Mouse (Mus musculus): ENCODE results near the gene Epb41l1.

DNA sequence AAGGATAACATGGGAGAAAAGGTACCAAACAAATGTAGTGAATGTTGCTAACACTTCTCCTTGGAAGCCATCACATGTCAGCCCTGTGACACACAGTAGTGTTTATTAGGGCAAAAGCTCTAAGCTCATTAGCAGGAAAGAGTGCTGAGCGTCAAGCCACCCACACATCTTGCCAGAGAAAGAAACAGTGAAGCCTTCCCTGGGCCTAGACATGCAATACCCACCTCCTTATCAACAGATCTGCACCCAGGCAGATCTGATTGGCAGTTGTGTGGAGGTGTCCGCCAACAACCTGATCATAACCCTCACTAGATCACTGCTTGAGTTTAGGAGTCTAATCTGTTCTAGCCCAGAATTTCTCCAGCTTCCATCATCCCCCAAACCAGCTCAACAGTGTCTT is 24.6 kb upstream of the Epb41l1 start:
- TF ChIP-seq CTCF (IDR thresholded peaks at IDR 0.05; ENCODE audit: extremely low read depth, insufficient read depth, low read length) (no peak), POLR2A (IDR thresholded peaks at IDR 0.05; ENCODE audit: extremely low read depth, insufficient read depth, low read length) (no peak)

Data from cortical plate, adult 2 months (tissue).